In the genomic region with DNA sequence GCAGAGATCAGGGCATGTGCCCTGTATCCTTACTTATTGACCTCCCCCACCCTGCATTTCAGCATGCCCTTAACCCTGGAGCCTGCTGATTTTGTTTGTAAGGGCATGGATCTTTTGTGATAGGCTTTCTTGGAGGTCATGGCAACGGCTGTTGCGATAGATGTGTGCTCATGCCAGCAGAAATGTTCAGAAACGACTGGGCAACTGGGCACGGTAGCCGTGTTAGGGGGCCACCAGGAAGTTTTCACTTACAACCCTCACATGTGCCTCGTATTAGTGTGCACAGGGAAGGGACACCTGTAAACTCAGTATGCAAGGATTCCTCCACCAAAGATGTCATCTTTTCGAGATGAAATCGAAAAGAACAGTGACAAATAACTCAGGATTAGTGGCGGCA, we compare ENCODE assay signal across 9 mouse cellular contexts. TPM values are rescaled to one million over a fixed set of nuclear protein-coding genes. Genes with fewer than 3 reads are reported as not detected.
A peak's percentile ranks its signal among the peaks of the same experiment; 100 is the strongest.
DNase-seq lines count a peak whose midpoint lies in the region; ATAC-seq and TF ChIP-seq lines count a peak whose summit lies in the region.
"Had no signal": no experiment of that assay in that cellular context is flagged by ENCODE, and none has a peak within 500 bp of the region (broad histone marks: within the 10 kb centered on the region; RNA-seq: fewer than 3 reads in every experiment).

No protein-coding gene starts in this region.

- WGBS in heart, embryonic 11.5 days (ENCODE audit: insufficient replicate concordance), result 38% methylated on average over 9 of the region's 9 CpGs
- 46% methylated on average over 9 of the region's 9 CpGs for WGBS in liver, postnatal 0 days (ENCODE audit: insufficient replicate concordance)

- H3K4me2 ChIP-seq in heart, embryonic 11.5 days, result peak overlapping the region; percentile 56
- H3K4me2 ChIP-seq in liver, postnatal 0 days (ENCODE audit: low read depth, low read length), result peak overlapping the region; percentile 81

- H3K36me3 ChIP-seq in heart, embryonic 11.5 days (ENCODE audit: control insufficient read depth, insufficient read depth, low read length), result no peaks in the 10 kb centered on the region
- no peaks in the 10 kb centered on the region for H3K36me3 ChIP-seq in ES-E14 (ENCODE audit: control insufficient read depth, insufficient read depth, low read length, poor library complexity, severe bottlenecking)
- no peaks in the 10 kb centered on the region for H3K36me3 ChIP-seq in liver, postnatal 0 days (replicated peaks; ENCODE audit: insufficient read depth, low read length)

- no peaks in the 10 kb centered on the region for H3K27me3 ChIP-seq in heart, embryonic 11.5 days (ENCODE audit: control insufficient read depth, insufficient read depth, low read length)
- no peaks in the 10 kb centered on the region for H3K27me3 ChIP-seq in liver, postnatal 0 days (ENCODE audit: insufficient read depth, low read length)

- no peak for TF ChIP-seq CTCF in liver, postnatal 0 days (IDR thresholded peaks at IDR 0.05; ENCODE audit: low read depth)

- no peak for DNase-seq in heart, postnatal 36 days
- no peak for DNase-seq in ES-E14 (ENCODE audit: low read depth, low spot score)
- peak; percentile 13 for DNase-seq in forelimb bud, embryonic 11.5 days (ENCODE audit: low read depth, low spot score)
- no peak for DNase-seq in liver, postnatal 0 days
- DNase-seq in frontal cortex, adult 2 months (ENCODE audit: extremely low spot score in 1 of 2, low spot score in 1 of 2), result no peak
- no peak for DNase-seq in right cerebral cortex, postnatal 4 days
- no peak for DNase-seq in gastrocnemius, postnatal 14 days

- H3K9ac ChIP-seq in heart, embryonic 11.5 days (ENCODE audit: low read depth, low read length), result peak overlapping the region; percentile 72
- H3K9ac ChIP-seq in ES-E14 (ENCODE audit: insufficient read depth, low read depth, low read length, poor library complexity, severe bottlenecking), result peak overlapping the region; percentile 42; the same call in 1 of the 2 replicates
- H3K9ac ChIP-seq in liver, postnatal 0 days (replicated peaks), result peak overlapping the region; percentile 68

- H3K4me1 ChIP-seq in heart, embryonic 11.5 days (ENCODE audit: control insufficient read depth, insufficient read depth, low read length), result peaks cover 19% of the 10 kb centered on the region
- peaks cover 0 to 7% of the 10 kb centered on the region in 2 experiments; a peak in 1 of 4 replicates for H3K4me1 ChIP-seq in ES-E14 (ENCODE audit: control insufficient read depth in 2 of 2, insufficient read depth in 2 of 2, low read length in 2 of 2, poor library complexity in 1 of 2)
- H3K4me1 ChIP-seq in liver, postnatal 0 days (ENCODE audit: insufficient read depth), result peaks cover 20% of the 10 kb centered on the region; the same call in 1 of the 2 replicates

- intact Hi-C loops in heart, postnatal 36 days (cut with DNase I), result loop anchor here (2.0 kb wide), 1 partner anchor 110 kb away; the partner anchor contains the start of gene Usp6nl
- intact Hi-C loops in gastrocnemius, postnatal 14 days (cut with DNase I; ENCODE audit: low total_unique reads), result loop anchor here (10.0 kb wide), 1 partner anchor 112 kb away; the partner anchor contains the start of gene Usp6nl

- TF ChIP-seq EP300 in liver, postnatal 0 days (IDR thresholded peaks at IDR 0.05; ENCODE audit: low read depth), result no peak

- H3K9me3 ChIP-seq in heart, embryonic 11.5 days (replicated peaks; ENCODE audit: control insufficient read depth, low read length), result no peaks in the 10 kb centered on the region
- H3K9me3 ChIP-seq in ES-E14 (ENCODE audit: control insufficient read depth, insufficient read depth, low read depth, low read length), result no peaks in the 10 kb centered on the region
- no peaks in the 10 kb centered on the region for H3K9me3 ChIP-seq in liver, postnatal 0 days (ENCODE audit: low read length)

- in situ Hi-C loops in ES-E14 (cut with MboI; ENCODE audit: low sequenced_read_pairs in 2 of 2, unreplicated experiment in 2 of 2), result loop anchor here (5.0 to 25.0 kb wide), 2 partner anchors 195 to 200 kb away; no protein-coding TSS in a partner anchor

- peak overlapping the region; percentile 47 for H3K4me3 ChIP-seq in heart, embryonic 11.5 days (ENCODE audit: low read depth, low read length)
- peak overlapping the region; percentile 53; a peak in 3 of 4 replicates for H3K4me3 ChIP-seq in ES-E14 (ENCODE audit: insufficient read depth in 1 of 2, low read depth in 1 of 2, low read length in 2 of 2, poor library complexity in 1 of 2, severe bottlenecking in 1 of 2)
- peak overlapping the region; percentile 47 for H3K4me3 ChIP-seq in liver, postnatal 0 days (ENCODE audit: low read depth, low read length)

- peak overlapping the region; percentile 88 for H3K27ac ChIP-seq in heart, embryonic 11.5 days (ENCODE audit: low read depth, low read length)
- no peak overlapping the region for H3K27ac ChIP-seq in ES-E14 (ENCODE audit: insufficient read depth, low read depth, low read length, poor library complexity, severe bottlenecking)
- peak overlapping the region; percentile 83 for H3K27ac ChIP-seq in liver, postnatal 0 days (ENCODE audit: low read depth)

- no peak for ATAC-seq in heart, embryonic 11.5 days (replicated peaks; ENCODE audit: insufficient number of reproducible peaks, low FRiP score, low TSS enrichment)
- ATAC-seq in liver, postnatal 0 days, result peak; percentile 4

TF ChIP-seq in ES-E14, 5 proteins besides CTCF, POLR2A, EP300 and RAD21:
- TF ChIP-seq ZC3H11A (IDR thresholded peaks at IDR 0.05; ENCODE audit: borderline replicate concordance, low read depth, low read length) (no peak), HCFC1 (IDR thresholded peaks at IDR 0.05; ENCODE audit: borderline replicate concordance, insufficient read depth, low read length) (no peak), CHD2 (IDR thresholded peaks at IDR 0.05; ENCODE audit: low read depth, low read length) (no peak), ZNF384 (IDR thresholded peaks at IDR 0.05; ENCODE audit: low read depth, low read length) (no peak), MAFK (IDR thresholded peaks at IDR 0.05; ENCODE audit: insufficient read depth, low read depth, low read length) (no peak)
TF ChIP-seq in ES-E14: peak in this region for 0.

RNA-seq across cellular contexts. Expression of gene Echdc3, which starts 0.5 kb away (rescaled TPM):
- 6.7 and 8.8 TPM in 2 replicates for polyA plus RNA-seq in heart, embryonic 11.5 days (2014; fragmentation: Nextera tagmentation; extraction: Ambion mirVana)
- 10 to 100 TPM; 23.5 to 26.2 TPM for total RNA-seq in heart, postnatal 36 days (2021)
- total RNA-seq in ES-E14 (2012; rRNA removed), result 2.0 and 2.2 TPM in 2 replicates
- 30.3 and 33.0 TPM in 2 replicates for polyA plus RNA-seq in liver, postnatal 0 days (2015; fragmentation: Nextera tagmentation; extraction: Ambion mirVana)
- polyA plus RNA-seq in frontal cortex, adult 2 months (2012; rRNA removed), result 1.2 and 1.3 TPM in 2 replicates
- total RNA-seq in gastrocnemius, postnatal 14 days (2021), result 1 to 10 TPM; 7.9 to 8.7 TPM
- total RNA-seq: MEL had no signal
